Mouse (Mus musculus): ENCODE results near the gene Ltbp1.

The Ltbp1 gene

DNA sequence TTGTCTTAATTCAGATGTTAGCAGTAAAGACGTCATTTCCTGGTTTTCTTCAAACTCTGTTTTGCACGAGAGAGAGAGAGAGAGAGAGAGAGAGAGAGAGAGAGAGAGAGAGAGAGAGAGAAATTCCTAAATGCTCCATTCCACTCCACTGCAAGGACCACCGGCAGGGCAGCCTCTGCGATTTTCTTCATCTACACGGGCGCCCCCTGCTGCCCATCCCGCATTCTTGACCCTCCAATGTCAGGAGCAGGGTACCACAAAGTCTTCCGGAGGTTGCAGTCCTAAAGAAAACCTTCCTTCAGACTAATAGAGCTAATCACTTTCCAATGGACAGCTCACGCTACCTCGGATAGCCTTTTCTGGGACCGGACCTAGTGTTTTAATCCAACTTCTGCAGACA, 548 bp upstream of the Ltbp1 start:
- no peak for DNase-seq (ENCODE audit: low read depth, low spot score)

DNA sequence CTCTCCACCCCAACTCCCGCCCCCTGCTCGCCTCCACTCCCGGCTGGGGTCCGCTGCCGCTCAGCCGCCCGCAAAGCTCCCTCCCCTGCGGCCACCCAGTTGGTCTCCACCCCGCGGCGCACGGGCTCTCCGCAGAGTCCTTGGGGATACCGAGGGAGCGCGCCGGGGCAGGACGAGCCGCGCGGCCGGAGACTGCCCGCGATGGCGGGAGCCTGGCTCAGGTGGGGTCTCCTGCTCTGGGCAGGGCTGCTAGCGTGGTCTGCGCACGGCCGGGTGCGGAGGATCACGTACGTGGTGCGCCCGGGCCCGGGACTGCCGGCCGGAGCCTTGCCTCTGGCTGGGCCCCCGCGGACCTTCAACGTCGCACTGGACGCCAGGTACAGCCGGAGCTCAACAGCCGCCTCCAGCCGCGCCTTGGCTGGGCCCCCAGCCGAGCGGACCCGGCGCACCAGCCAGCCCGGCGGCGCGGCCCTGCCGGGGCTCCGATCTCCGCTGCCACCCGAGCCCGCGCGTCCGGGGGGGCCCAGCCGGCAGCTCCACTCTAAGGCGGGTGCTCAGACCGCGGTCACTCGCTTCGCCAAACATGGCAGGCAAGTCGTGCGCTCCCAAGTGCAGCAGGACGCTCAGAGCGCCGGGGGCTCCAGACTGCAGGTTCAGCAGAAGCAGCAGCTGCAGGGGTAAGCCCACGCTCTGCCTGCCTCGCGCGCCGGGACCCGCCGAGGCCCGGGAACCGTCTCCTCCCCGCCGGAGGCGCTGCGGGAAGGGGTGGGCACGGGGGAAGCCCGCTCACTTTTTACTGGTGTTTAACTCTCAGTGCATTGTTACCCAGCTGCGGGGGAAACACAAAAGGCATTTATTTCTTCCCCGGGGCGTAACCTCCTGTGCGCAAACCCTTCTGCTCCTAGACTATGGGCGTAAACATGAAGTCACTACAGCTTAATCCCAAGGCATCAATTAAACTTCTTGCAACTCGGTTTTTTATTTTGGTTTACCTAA, 615 bp downstream of the Ltbp1 start:
- DNase-seq (ENCODE audit: low read depth, low spot score) = no peak

DNA sequence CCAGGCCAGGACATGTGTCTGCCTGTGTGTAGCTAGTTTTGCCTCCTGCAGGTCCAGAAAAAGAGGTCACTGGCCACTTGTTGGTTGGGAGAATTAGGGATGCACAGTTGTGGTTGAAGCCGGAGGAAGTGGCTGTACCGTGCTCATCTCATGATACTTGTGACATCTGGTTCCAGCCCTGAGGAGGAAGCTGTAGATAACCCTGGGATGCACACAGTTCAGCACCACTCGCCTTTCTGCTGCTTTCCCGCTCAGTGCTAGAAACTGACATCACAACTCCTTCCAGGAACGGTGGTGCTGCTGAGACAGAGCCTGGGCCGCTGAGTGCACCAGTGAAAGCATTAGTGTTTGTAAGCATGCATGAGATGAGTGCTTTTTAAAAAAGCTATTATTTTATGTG, 5.6 kb downstream of the Ltbp1 start:
- DNase-seq (ENCODE audit: low read depth, low spot score) = no peak

DNA sequence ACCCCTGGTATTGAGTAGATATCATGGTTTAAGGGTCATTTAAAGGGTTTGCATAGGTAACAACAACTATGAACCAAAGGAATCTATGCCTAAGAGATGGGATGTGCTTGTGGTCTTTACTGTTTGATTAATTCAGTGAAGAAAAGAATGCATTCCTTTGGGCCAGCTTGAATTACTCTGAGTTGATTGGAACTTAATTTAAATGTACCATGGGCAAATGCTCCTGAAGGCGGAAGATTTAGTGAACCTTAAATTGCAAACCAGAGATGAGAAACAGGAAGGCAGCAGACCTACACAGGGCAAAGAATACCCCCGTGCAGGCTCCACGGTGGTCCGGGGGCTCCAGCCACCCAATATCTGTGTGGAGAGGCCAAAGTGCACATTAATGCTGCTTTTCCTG, 7.8 kb downstream of the Ltbp1 start:
- DNase-seq (ENCODE audit: low read depth, low spot score) = no peak

DNA sequence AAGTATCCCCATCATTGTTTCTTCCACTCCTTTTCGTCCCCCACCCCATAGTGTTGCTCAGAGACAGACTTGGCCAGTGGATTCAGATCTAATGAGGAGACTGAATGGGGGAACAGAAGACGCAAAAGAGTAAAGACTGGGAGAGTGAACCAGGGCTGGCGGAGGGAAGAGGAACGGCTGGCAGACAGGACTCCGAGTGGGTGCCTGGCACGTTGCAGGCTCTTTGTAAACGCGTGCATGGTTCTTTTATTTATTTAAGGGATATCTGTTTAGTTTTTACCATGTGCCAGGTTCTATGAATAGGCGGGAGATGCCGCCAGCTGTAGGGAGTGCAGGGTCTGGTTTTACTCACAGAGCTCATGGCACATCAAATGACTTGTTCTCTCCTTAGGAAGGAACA, 8.5 kb downstream of the Ltbp1 start:
- DNase-seq (ENCODE audit: low read depth, low spot score) = no peak

DNA sequence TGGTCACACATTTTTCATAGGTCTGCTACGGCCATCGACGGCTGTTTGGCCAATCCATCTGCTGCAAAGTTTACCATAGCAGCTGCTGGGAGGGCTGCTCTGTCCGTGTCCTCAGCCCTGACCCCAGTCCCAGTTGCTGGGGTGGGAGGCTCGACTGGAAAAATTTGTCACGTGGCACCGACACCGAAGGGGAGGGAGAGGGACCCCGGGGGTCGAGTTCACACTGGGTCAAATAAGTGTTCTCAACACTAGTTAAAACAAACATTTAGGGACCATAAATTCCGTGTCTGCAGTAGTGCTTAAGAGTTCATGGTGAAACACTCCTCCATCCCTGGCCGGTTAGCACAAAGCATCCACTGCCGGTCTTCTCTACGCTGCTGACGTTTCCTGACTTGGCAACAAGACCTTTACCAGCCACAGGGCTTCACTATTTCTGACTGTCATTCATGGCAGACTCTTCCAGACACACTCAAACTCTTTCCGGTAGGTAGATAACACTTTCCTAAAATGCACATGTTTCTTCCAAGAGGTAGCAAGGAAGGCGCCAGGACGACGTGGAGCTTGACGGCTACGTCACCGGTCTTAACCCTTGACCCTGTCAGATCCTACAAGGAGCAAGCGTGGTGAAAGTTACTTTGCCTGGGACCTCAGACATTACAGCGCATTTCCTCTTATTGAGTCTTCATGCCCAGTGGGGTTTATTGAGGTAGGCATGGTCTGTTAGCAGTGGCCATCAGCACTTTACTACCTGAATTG, 9.4 kb downstream of the Ltbp1 start:
- no peak for DNase-seq (ENCODE audit: low read depth, low spot score)

DNA sequence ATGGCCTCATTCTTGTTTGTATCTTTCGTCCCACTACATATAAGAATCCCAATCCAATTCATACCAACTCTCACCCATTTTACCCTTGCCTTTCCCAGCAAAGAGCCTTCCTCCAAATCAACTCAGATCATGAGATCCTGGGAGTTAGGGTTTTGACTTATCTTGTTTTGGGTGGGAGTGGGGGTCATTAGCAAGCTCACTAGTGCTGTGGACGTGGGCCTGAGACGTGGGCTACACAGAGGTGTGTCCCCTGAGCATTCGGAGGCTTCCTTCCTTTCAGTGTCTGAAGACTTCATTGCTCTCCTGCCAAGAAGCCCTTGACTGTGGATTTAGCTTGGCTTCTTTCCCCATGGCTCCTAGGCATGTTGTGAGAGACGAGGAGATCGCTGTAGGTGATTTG, 10.2 kb downstream of the Ltbp1 start:
- DNase-seq (ENCODE audit: low read depth, low spot score) = no peak

DNA sequence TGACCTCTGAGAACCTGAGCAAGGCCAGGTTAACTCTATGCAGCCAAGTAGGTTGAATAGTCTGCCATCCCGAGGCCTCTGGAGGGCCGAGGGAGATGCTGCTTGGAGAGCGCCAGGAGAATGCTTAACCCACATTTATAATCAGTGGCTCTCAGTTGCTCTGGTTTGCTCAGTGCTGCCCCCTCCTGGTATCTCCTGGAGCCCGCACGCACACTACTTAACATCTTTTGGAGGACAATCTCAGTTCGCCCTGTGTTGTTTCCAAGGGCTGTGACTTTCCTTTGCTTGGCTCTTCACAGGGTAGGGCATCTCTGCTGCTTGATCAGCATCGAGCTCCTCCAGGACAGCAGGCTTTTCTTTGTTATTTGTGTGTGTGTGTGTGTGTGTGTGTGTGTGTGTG, 12.1 kb downstream of the Ltbp1 start:
- DNase-seq (ENCODE audit: low read depth, low spot score) = peak; percentile 17

DNA sequence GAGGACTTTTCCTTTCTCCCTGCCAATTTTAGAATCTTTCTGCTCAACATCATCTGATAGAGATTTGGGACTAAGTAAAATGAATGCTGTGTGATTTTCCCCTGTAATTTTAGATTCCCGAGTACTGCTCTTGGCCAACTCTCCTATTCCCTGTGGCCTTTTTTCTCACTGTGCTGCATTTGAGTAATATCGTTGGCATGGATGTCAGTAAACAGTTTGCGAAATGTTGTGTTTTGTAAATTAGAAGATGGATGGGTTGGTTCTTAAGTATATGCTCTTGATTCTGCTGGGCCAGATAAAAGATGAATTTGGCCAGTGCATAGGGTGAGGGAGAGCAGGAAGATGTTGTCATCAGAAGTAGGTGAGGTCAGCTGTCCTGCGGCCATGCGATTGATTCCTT, 12.8 kb downstream of the Ltbp1 start:
- DNase-seq (ENCODE audit: low read depth, low spot score) = no peak

DNA sequence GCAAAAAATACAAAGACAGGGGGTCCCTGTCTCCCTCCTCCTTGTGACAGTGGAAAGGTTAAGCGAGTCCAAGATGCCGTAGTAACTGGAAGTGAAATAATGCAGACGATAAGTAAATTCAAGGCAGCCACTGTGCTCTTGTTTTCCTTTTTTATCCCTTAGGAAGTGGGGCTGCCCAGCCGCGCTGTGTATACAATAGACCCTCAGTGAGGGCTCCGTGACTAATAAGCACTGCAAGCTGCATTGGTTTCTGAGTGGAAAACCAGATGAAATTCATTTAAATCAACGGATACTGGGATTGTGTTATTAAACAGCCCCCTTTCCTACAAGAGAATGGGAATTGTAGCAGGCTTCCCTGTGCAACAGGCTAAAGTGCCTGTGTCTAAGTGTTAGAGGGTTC, 14.7 kb downstream of the Ltbp1 start:
- no peak for DNase-seq (ENCODE audit: low read depth, low spot score)

DNA sequence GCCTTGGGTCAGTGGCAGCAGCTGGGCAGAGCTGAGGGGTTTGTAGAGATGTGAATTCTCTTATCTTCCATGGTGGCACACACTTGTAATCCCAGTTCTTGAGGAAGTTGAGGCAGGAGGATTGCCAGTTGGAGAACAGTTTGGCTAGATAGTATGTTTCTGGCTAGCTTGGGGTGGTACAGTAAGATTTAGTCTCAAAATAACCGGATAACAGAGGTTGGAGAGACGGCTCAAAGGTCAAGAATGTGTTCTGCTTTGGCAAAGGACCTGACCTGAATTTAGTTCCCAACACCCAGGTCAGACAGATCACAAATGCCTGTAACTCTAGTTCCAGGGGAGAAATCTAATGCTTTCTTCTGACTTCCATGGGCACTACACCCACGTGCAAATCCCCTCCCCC, 15.3 kb downstream of the Ltbp1 start:
- no peak for DNase-seq (ENCODE audit: low read depth, low spot score)

DNA sequence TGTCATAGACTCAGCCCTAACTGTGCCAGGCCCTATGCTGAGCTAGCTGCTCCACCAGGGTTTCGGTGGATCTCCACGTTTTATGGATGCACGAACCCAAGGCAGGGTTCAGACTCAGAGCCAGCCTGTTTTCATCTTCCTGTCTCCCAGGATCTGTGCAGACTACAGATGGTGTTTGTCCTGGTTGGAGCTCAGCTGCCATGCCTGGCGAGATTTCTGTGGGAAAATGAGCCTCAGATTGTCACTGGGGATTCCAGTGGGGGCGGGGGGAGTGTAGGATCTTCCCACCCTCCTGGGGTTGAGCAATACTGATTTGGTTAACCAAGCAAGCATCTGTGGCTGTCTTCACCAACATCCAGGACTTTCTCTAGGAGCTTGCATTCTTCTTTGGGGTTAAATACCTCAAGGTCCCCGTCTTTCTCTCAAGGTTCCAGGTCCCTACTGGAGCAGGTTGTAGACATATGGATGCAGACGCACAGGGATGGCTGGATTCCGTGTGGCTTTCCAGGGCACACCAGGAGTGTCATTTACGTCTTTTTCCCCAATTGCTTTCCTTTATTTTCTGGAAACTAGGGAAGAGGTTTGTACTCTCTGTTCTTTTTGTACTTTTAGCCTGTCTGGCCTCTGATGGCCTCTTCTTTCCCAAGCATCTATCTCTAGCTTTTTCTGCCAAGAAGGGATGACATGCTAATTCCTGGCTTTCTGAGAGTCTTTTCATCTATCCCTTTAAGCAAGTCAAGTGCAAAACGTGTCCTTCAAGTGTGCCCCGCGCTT, 22.2 kb downstream of the Ltbp1 start:
- DNase-seq (ENCODE audit: low read depth, low spot score) = no peak

DNA sequence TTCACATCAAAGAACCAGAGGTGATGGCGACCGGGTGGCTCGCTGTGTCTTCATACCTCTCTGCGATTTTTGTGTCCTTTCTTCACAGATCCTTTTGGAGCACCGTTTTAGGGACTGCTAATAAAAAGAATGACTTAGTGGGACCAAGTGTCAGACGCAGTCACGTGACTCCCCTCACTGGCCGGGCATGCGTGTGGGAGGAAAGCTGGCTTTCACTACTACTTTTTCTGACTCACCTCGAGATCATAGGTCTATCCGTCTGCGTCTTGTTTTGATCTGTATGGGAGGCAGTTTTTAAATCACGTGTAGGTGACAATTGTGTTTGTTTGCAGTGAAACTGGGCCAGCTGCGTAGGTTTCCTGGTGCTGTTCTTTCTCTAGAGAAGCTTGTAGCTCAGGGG, 28.0 kb downstream of the Ltbp1 start:
- DNase-seq (ENCODE audit: low read depth, low spot score) = no peak

DNA sequence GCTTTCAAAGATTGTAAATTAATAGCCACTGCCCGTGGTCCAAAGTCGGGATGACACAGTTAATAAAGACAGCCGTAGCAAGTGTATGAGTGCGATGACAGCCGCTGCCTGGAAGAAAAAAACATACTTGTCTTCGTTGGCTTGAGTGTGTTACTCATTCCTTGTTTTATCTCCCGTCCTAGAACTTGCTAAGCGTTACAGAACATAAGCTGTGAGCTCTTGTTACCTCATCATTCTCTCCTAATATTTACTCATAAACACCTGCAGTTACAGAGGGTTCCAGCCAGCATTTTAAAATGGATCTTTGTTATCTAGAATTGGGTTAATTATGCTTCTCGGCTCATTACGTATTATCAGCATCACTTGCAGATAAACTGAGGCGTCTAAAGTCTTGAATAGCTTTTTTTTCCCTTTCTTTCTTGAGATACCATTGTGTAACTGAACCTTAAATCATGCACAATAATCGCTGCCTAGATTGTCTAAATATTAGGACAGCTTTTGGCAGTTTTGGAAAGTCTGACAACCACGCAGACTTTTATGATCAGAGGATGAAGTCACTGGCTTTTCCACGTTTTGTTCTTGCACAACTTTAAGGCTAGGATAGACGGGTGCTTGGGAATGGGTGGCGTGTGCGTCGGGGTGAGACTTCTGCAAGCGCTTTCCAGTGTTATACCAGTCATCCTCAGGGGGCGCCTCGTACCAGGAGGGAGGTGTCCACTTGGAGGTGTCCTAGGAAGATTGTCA, 28.7 kb downstream of the Ltbp1 start:
- DNase-seq (ENCODE audit: low read depth, low spot score) = no peak

DNA sequence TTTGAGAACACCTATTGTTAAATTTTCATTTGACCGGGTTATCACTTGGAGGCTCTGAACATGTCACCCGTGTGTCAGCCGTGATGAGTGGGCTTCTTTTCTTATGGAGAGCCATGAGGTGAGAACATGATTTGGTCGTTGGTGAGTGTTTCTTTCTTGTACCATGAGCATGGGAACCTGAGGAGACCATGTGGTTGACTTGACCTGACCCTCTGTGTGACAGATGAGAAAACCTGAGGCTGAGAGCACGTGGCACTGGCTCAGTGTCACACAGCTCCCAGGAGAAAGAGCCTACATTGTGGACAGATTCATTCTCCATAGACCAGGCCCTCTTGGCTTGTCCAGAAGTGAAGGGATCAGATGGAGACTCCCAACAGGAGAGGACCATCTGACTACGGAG, 31.5 kb downstream of the Ltbp1 start:
- no peak for DNase-seq (ENCODE audit: low read depth, low spot score)

DNA sequence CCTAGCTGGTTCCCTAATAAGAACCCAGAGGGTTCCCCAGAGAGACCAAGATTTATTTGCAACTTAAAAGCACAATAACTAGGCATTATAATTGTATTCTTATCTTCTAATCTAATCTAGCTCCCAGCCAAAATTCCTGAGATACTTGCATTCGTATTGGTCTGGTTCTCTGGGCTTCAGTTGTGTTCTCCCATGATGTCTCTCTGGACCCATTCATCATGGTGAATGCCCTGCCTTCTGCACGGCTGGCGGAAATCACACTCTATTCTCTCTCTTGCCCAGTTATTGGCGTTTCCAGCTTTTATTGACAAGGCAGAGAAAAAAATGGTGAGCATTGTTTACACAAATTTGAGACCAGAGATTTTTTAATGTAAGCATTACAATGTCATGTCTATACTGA, 33.6 kb downstream of the Ltbp1 start:
- no peak for DNase-seq (ENCODE audit: low read depth, low spot score)

DNA sequence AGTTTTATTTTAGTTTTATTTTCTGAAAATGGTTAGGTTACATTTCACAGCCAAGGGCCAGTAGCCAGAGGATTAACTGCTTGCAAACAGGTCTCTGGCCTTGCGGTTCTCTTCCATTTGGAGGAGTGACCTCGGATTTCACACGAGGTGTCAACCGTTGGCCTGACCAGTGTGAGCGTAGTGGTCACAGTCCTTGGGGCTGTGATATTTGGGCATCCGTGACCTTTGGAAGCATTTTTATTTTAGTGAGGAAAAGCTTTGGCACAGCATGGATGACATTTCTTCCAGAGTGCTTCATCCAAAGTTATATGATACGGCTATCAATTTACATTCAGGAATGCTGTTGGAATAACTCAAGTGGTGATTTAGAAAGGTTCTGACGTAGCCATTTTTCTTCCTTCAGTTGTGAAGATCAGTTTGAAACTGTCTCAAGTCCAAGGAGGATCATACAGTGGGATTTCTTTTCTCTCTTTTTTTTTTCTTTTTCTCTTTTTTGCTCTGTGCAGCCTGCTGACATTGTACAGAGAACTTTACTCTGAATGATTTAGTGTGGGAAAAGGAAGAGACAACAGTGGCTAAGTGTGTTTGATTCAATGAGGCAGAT, 44.1 kb downstream of the Ltbp1 start:
- DNase-seq (ENCODE audit: low read depth, low spot score) = no peak

DNA sequence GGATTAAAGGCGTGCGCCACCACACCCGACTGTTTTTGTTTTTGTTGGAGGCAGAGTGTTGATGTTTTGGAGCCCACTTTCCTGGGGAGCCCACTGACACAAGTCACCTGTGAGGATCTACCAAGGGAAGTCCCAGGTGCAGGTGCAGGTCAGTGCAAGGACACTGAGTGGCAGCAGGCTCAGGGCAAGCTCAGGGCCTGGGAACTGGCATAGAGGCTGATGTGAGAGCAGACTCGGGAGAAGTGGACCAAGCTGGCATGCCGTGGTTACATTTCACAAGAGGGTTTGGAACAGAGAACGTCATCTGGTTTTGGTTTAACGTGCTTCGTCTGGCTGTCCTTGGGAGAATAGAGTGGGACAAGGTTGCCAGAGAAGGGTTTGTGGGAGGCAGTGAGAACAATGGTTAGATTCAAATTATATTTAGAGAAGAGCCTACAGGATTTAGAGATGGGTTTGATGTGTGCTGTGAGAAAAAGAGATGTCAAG, 46.1 kb downstream of the Ltbp1 start:
- DNase-seq (ENCODE audit: low read depth, low spot score) = no peak

DNA sequence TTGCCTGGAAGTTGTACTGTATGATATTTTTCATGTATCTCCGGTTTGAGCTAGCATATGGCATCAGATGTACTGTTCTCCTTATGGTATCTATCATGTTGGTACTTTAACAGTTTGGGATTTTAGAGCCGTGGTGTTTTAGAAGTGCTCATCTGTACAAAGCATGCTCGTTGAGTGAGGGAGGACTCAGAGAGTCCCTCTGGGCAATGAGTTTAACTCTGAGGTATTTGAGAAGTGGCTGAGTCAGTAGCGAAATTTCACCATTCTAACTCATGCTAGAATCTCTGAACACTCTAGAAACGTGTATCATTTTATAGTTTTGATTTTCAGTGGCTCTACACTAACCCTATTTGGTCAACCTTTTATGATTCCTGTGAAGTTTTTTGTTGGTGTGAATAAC, 49.9 kb downstream of the Ltbp1 start:
- no peak for DNase-seq (ENCODE audit: low read depth, low spot score)

DNA sequence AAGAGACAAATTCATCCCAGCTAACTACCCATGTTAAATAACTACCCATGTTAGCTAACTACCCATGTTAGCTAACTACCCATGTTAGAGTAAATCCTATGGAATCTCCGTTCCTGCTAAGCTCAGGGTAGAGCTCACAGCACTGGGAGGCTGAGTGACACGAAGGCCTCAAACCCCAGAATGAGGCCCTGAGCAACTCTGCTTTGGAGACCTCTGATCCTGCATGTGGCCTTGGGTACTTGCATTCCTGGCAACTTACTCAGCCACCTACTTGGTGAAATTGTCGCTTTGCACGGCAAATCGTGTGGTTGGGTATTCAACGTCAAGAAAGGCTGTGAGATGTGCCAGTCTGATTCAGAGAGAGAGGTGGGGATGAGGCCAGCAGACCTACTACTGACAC, 50.6 kb downstream of the Ltbp1 start:
- no peak for DNase-seq (ENCODE audit: low read depth, low spot score)

DNA sequence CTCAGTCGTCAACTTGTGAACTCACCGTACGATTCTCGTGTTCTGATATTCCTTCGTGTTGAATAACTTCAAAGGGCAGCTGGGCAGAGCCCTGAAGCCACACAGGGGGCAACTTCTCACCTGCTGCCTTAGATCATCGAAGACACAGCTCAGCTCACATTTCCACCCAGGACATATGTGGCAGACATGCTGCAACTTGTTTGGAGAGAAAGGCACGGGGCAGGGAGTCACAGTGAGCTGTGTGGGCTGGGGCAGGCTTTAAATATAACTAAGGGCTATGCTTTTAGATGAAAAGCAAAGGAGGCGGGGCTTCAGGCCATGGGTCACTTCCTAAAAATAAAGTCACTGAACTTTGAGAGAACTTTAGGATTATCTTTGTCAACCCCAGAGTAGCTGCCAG, 51.3 kb downstream of the Ltbp1 start:
- DNase-seq (ENCODE audit: low read depth, low spot score) = no peak
